Mouse (Mus musculus) heart, adult 2 months (tissue): Measurements from ENCODE around the gene Gm10491. TPM values are rescaled to one million over a fixed set of nuclear protein-coding genes. Genes with fewer than 3 reads are reported as not detected.
A peak's percentile ranks its signal among the peaks of the same experiment; 100 is the strongest.

Experiments
- DNase-seq, 2 experiments: peaks; one replicate each; pipeline ENCODE4 v3.0.0; 2021
- H3K27ac ChIP-seq: fragments of 200-600 bp; 2 replicates; pipeline ENCODE4 v1.8.1; 2022
- H3K27me3 ChIP-seq: fragments of 200-500 bp; 2 replicates; pipeline ENCODE4 v1.6.1; 2012; ENCODE audit warnings: mild to moderate bottlenecking, low read length, inconsistent platforms, mixed read lengths; ENCODE audit not compliant: control insufficient read depth, insufficient read depth
- H3K36me3 ChIP-seq: fragments of 200-500 bp; 2 replicates; pipeline ENCODE4 v1.6.1; 2012; ENCODE audit warnings: low read length, inconsistent platforms; ENCODE audit not compliant: control insufficient read depth, insufficient read depth
- H3K4me1 ChIP-seq: fragments of 200-500 bp; 2 replicates; pipeline ENCODE4 v1.6.1; 2011; ENCODE audit warnings: low read length; ENCODE audit not compliant: control insufficient read depth, insufficient read depth
- H3K4me3 ChIP-seq: fragments of 200-600 bp; 2 replicates; pipeline ENCODE4 v1.8.1; 2022
- H3K79me2 ChIP-seq: fragments of 200-500 bp; replicated peaks from 2 replicates; pipeline ENCODE4 v1.6.1; 2012; ENCODE audit warnings: mild to moderate bottlenecking, inconsistent platforms, low read length, moderate library complexity, mixed read lengths; ENCODE audit not compliant: control insufficient read depth, insufficient read depth
- H3K9ac ChIP-seq: fragments of 200-500 bp; 2 replicates; pipeline ENCODE4 v1.6.1; 2012; ENCODE audit warnings: low read depth, mild to moderate bottlenecking, control low read depth, inconsistent platforms, low read length, mixed read lengths
- CTCF ChIP-seq: fragments of 200-600 bp; IDR thresholded peaks from 2 replicates; pipeline ENCODE4 v1.8.1; 2022; ENCODE audit warnings: antibody characterized with exemption, mild to moderate bottlenecking, moderate library complexity
- EP300 ChIP-seq: fragments of 200-500 bp; IDR thresholded peaks from 2 replicates; pipeline ENCODE4 v1.6.1; 2011; ENCODE audit warnings: low read depth, low read length, control low read depth; ENCODE audit not compliant: insufficient read depth
- POLR2A ChIP-seq: fragments of 200-500 bp; IDR thresholded peaks from 2 replicates; pipeline ENCODE4 v1.6.1; 2011; ENCODE audit warnings: mild to moderate bottlenecking, low read depth, low read length, control low read depth; ENCODE audit not compliant: insufficient read depth
- WGBS: fragments of 180-500 bp; shearing (Covaris S2); methylation state at CpG from one replicate; pipeline ENCODE4 v1.1.7; 2018; 5-methylcytosine and 5-hydroxymethylcytosine counted together
- intact Hi-C: fragments of 180-260 bp; cut with DNase I; formaldehyde crosslinking; loops from one replicate; pipeline ENCODE4 v1.15.1; 2025
- long read RNA-seq: library from polyadenylated mRNA; stranded (forward); transcript quantifications from one replicate; pipeline ENCODE4 v2.0.0, GENCODE M21; 2021
- polyA plus RNA-seq: library from polyadenylated mRNA; depleted of rRNA; stranded (reverse); fragments of >200 nt; gene quantifications from 2 replicates; pipeline ENCODE4 v1.2.3, GENCODE M21; 2012; rRNA removed
- total RNA-seq, 2 experiments: library from RNA; stranded (reverse); gene quantifications; 2 replicates each; pipeline ENCODE4 v1.2.3; 2021

Gene Gm10491
- total RNA-seq (not detected), polyA plus RNA-seq (not detected in 2 replicates)
- long read RNA-seq: 0 reads

- 80% methylated on average over 5 of the region's 5 CpGs for WGBS
Measured at GRCm38 (mm10) chrX:7907735-7908134, at the start of gene Gm10491. TSS of gene Gm10491 (minus strand) at chrX:7907835.

GRCm38 (mm10) chrX:7950091-7950490 is 42.5 kb upstream of the Gm10491 start:
- no peaks in the 10 kb centered on the region for H3K27me3 ChIP-seq
- intact Hi-C loops: no loop called here
- H3K27ac ChIP-seq: no peak overlapping the region
- H3K4me3 ChIP-seq: no peak overlapping the region
- TF ChIP-seq EP300 (no peak), CTCF (no peak), POLR2A (no peak)
- H3K79me2 ChIP-seq: no peaks in the 10 kb centered on the region
- H3K4me1 ChIP-seq: no peaks in the 10 kb centered on the region
- no peak for DNase-seq
- H3K36me3 ChIP-seq: no peaks in the 10 kb centered on the region
- no peak overlapping the region for H3K9ac ChIP-seq
- 68% methylated on average over 7 of the region's 7 CpGs for WGBS

More at GRCm38 (mm10) chrX:7907735-7908134, at the start of gene Gm10491:
- Histone ChIP-seq H3K4me3 (no peak within 1 kb of the TSS), H3K27me3 (no peaks in the 10 kb centered on the region), H3K9ac (no peak within 1 kb of the TSS), H3K27ac (no peak within 1 kb of the TSS), H3K4me1 (no peaks in the 10 kb centered on the region), H3K36me3 (no peaks in the 10 kb centered on the region), H3K79me2 (no peaks in the 10 kb centered on the region)
- DNase-seq: no peak
- TF ChIP-seq EP300 (no peak), POLR2A (no peak), CTCF (no peak)
- intact Hi-C loops: no loop called here

- H3K27ac ChIP-seq: peak overlapping the region; percentile 55
- H3K36me3 ChIP-seq: no peaks in the 10 kb centered on the region
- intact Hi-C loops: loop anchor here (5.0 kb wide), 1 partner anchor 96 kb away; no protein-coding TSS in a partner anchor
- 15% methylated on average over 38 of the region's 38 CpGs for WGBS
- H3K27me3 ChIP-seq: no peaks in the 10 kb centered on the region
- peak overlapping the region; percentile 19; the same call in 1 of the 2 replicates for H3K4me3 ChIP-seq
- TF ChIP-seq CTCF (no peak), POLR2A (peak; percentile 41; the same call in 1 of the 2 replicates)
- no peaks in the 10 kb centered on the region for H3K4me1 ChIP-seq
- H3K79me2 ChIP-seq: no peaks in the 10 kb centered on the region
- peak; percentile 91 to 95 for DNase-seq
- H3K9ac ChIP-seq: peak overlapping the region; percentile 13
Measured at GRCm38 (mm10) chrX:7947900-7948492, 40.4 kb upstream of the Gm10491 start.

- TF ChIP-seq CTCF (no peak), POLR2A (peak; percentile 46; the same call in 1 of the 2 replicates), EP300 (no peak)
- 23% methylated on average over 36 of the region's 37 CpGs for WGBS
- peak in 1 of 2 experiments; percentile 2 for DNase-seq
- Histone ChIP-seq H3K9ac (peak within 1 kb of the TSS; percentile 59), H3K4me1 (no peaks in the 10 kb centered on the region), H3K4me3 (peak within 1 kb of the TSS; percentile 58), H3K36me3 (no peaks in the 10 kb centered on the region), H3K79me2 (no peaks in the 10 kb centered on the region), H3K27me3 (no peaks in the 10 kb centered on the region), H3K27ac (peak within 1 kb of the TSS; percentile 55)
- intact Hi-C loops: loop anchor here (5.0 kb wide), 1 partner anchor 95 kb away; no protein-coding TSS in a partner anchor
Measured at GRCm38 (mm10) chrX:7947108-7947899, 39.7 kb upstream of the Gm10491 start, which contains the start of gene Hdac6. TSS of gene Hdac6 (minus strand) at chrX:7947889.

- Histone ChIP-seq H3K27me3 (no peaks in the 10 kb centered on the region), H3K9ac (no peak overlapping the region), H3K27ac (no peak overlapping the region), H3K79me2 (no peaks in the 10 kb centered on the region), H3K36me3 (no peaks in the 10 kb centered on the region), H3K4me3 (no peak overlapping the region), H3K4me1 (no peaks in the 10 kb centered on the region)
- no peak for DNase-seq
- intact Hi-C loops: loop anchor here (5.0 kb wide), 1 partner anchor 93 kb away; no protein-coding TSS in a partner anchor
- TF ChIP-seq CTCF: no peak
- no peak for TF ChIP-seq POLR2A
- no peak for TF ChIP-seq EP300
- 85% methylated on average over 8 of the region's 8 CpGs for WGBS
Measured at GRCm38 (mm10) chrX:7945618-7946017, 38.0 kb upstream of the Gm10491 start.
